Mouse (Mus musculus) liver, embryonic 14.5 days (tissue): Measurements from ENCODE around the gene Ptx4. TPM values are rescaled to one million over a fixed set of nuclear protein-coding genes. Genes with fewer than 3 reads are reported as not detected.

ENCODE experiments used
- ATAC-seq: fragments of 200-750 bp; cut with Nextera tagmentation; 2 replicates; pipeline ENCODE4 v1.8.0; 2017; ENCODE audit warnings: moderate number of reproducible peaks, mild to moderate bottlenecking, moderate library complexity; ENCODE audit not compliant: insufficient read depth
- DNase-seq, 3 experiments: peaks; one replicate each; pipeline ENCODE4 v3.0.0-alpha.2; 2012 to 2013; ENCODE audit warnings: low read depth in 3 of 3, low spot score in 3 of 3
- H3K27ac ChIP-seq: fragments of 300-500 bp; sonication (generic); 2 replicates; pipeline ENCODE4 v1.5.1; 2014; ENCODE audit warnings: moderate library complexity, mild to moderate bottlenecking, control low read depth, inconsistent platforms
- H3K27me3 ChIP-seq: fragments of 300-500 bp; sonication (generic); 2 replicates; pipeline ENCODE4 v1.6.1; 2014; ENCODE audit warnings: mild to moderate bottlenecking, low read length, moderate library complexity; ENCODE audit not compliant: control insufficient read depth, insufficient read depth
- H3K36me3 ChIP-seq: fragments of 300-500 bp; sonication (generic); replicated peaks from 2 replicates; pipeline ENCODE4 v1.6.1; 2014; ENCODE audit warnings: low read depth; ENCODE audit not compliant: control insufficient read depth, insufficient read depth
- H3K4me1 ChIP-seq, 2 experiments: fragments of 200-500 bp in 1 of 2; fragments of 300-500 bp in 1 of 2; sonication (generic) in 1 of 2; replicated peaks; 2 replicates each; pipeline ENCODE4 v1.6.1; 2012 to 2014; ENCODE audit warnings: antibody characterized with exemption in 1 of 2, inconsistent platforms in 1 of 2, low read length in 1 of 2; ENCODE audit not compliant: control insufficient read depth in 2 of 2, insufficient read depth in 2 of 2
- H3K4me2 ChIP-seq: fragments of 300-500 bp; sonication (generic); 2 replicates; pipeline ENCODE4 v1.6.1; 2014; ENCODE audit warnings: low read depth, mild to moderate bottlenecking, control low read depth, moderate library complexity
- H3K4me3 ChIP-seq, 2 experiments: fragments of 200-500 bp in 1 of 2; fragments of 300-500 bp in 1 of 2; sonication (generic) in 1 of 2; 2 replicates each; pipeline ENCODE4 v1.5.1; 2012 to 2014; ENCODE audit warnings: low read depth in 2 of 2, low read length in 2 of 2, mild to moderate bottlenecking in 2 of 2, control low read depth in 1 of 2, inconsistent platforms in 1 of 2, moderate library complexity in 1 of 2; ENCODE audit not compliant: insufficient read depth in 1 of 2
- H3K9ac ChIP-seq: fragments of 300-500 bp; sonication (generic); replicated peaks from 2 replicates; pipeline ENCODE4 v1.6.1; 2014; ENCODE audit warnings: mild to moderate bottlenecking, control low read depth, moderate library complexity
- H3K9me3 ChIP-seq: fragments of 300-500 bp; sonication (generic); 2 replicates; pipeline ENCODE4 v1.6.1; 2016; ENCODE audit warnings: low read length, mixed read lengths; ENCODE audit not compliant: control insufficient read depth
- CTCF ChIP-seq: IDR thresholded peaks from 2 replicates; pipeline ENCODE4 v1.5.1; 2016; ENCODE audit warnings: antibody characterized with exemption, low read depth, control low read depth
- EP300 ChIP-seq: IDR thresholded peaks from 2 replicates; pipeline ENCODE4 v1.6.1; 2016; ENCODE audit warnings: antibody characterized with exemption, low read depth
- WGBS: fragments of 180-500 bp; shearing (Covaris S2); extraction: QIAGEN DNeasy Blood & Tissue Kit; methylation state at CpG from one replicate; pipeline ENCODE4 v1.1.7; 2014; ENCODE audit not compliant: insufficient replicate concordance; 5-methylcytosine and 5-hydroxymethylcytosine counted together
- polyA plus RNA-seq, 2 experiments: library from polyadenylated mRNA; depleted of rRNA in 1 of 2; stranded (reverse) in 1 of 2; unstranded in 1 of 2; fragments of >200 nt; fragmentation: Nextera tagmentation in 1 of 2; extraction: Ambion mirVana in 1 of 2; gene quantifications; 2 replicates each; pipeline versions ENCODE4 v1.2.1 to v1.2.3; 2012 to 2014

Ptx4 gene
- polyA plus RNA-seq, 2 experiments: not detected

DNA sequence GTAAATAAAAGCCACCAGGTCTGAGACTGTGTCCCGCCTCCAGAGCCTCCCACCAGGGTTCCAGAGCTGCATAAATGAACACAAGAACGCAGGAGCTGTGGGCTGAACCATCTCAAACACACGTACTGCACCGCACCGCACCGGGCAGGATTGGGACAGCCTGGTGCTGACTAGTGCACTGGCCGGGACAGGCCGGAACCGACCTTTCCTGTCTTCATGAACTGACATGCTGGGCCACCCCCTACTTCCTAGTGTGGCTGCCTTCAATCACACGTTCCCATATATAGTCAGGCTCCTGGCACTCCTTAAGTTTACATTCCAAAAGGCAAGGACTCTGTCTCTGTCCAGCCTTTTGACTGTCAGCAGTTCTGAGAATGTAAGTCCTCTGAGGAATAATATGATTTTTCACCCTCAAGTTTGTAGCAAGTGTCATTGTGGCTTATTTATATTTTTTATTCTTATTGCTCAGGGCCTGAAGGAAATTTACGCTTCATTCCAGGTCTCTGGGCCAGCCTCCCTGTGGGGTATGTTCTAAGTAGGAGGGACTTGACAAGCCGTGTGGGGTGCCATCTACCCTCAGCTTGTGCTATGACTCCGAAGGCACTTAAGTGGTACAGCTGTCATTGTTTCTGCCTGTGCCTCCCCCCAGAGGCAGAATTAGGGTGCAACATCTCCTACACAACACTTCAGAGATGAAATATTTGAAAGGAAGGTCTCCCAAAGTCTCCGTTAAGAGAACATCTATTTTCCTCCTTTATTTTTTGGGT, 38.3 kb upstream of the Ptx4 start:
- DNase-seq (no peak), ATAC-seq (no peak)
- Histone ChIP-seq H3K27ac (no peak overlapping the region), H3K4me1 (peaks cover 17 to 25% of the 10 kb centered on the region in 2 experiments), H3K4me2 (no peak overlapping the region), H3K9ac (no peak overlapping the region), H3K36me3 (no peaks in the 10 kb centered on the region), H3K9me3 (no peaks in the 10 kb centered on the region), H3K27me3 (no peaks in the 10 kb centered on the region), H3K4me3 (no peak overlapping the region)
- TF ChIP-seq CTCF (peak; percentile 28; the same call in 1 of the 2 replicates), EP300 (no peak)
- WGBS: 43% methylated on average over 14 of the region's 14 CpGs

DNA sequence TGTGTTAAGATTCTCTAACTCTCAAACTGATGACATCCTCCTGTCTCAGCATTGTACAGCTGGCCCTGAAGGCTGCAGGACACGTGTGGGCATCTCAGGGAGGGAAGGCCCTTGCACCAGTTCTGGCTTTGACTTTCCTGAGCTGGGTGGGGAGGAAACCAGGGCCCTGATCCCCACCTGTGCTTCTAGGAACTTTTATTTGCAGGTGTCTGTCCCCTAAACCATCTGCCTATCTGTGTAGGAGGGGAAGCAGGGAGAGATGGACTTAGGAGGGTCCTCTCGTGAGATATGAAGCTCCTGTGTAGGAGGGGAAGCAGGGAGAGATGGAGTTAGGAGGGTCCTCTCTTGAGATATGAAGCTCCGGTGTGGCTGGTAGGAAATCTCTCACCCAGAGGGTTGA, 37.7 kb upstream of the Ptx4 start:
- Histone ChIP-seq H3K27me3 (no peaks in the 10 kb centered on the region), H3K27ac (no peak overlapping the region), H3K9ac (no peak overlapping the region), H3K36me3 (no peaks in the 10 kb centered on the region), H3K4me3 (no peak overlapping the region), H3K9me3 (no peaks in the 10 kb centered on the region), H3K4me2 (no peak overlapping the region), H3K4me1 (peaks cover 24 to 31% of the 10 kb centered on the region in 2 experiments)
- TF ChIP-seq CTCF (no peak), EP300 (no peak)
- DNase-seq (no peak), ATAC-seq (no peak)
- WGBS: 54% methylated on average over 3 of the region's 3 CpGs

DNA sequence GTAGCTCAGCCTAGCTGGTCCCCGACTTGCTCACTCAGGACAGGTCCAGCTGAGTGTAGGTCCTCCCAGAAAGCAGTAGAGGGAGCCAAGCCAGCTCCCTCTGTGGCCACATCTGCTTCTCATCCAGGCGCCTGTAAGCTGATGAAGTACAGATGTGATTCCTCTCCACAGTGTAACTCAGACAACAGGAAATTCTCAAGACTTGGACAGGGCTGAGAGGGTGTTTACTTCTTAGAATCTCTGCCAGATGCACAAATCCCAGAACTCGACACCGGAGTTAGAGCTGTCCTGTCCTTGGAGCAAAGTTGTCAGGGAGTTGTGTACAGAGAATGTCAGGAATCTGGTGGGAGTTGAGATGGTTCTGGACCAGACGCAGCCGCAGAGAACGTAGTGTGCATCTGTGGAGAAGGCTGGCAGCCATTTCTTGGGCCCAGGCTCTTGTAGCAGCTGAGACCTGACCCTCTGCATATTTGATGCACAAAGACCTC, 37.1 kb upstream of the Ptx4 start, which contains the start of gene Tmem204:
TSS of gene Tmem204 (minus strand) at position 148 of the 488 bp plus-strand sequence.
- no peak for DNase-seq
- TF ChIP-seq CTCF (peak; percentile 84), EP300 (no peak)
- H3K36me3 ChIP-seq: no peaks in the 10 kb centered on the region
- H3K4me2 ChIP-seq: no peak within 1 kb of the TSS
- H3K9me3 ChIP-seq: no peaks in the 10 kb centered on the region
- ATAC-seq: no peak
- 57% methylated on average over 7 of the region's 7 CpGs for WGBS
- no peaks in the 10 kb centered on the region for H3K27me3 ChIP-seq
- peak within 1 kb of the TSS; percentile 47 for H3K27ac ChIP-seq
- H3K4me1 ChIP-seq: peaks cover 30 to 37% of the 10 kb centered on the region in 2 experiments
- no peak within 1 kb of the TSS for H3K9ac ChIP-seq
- no peak within 1 kb of the TSS for H3K4me3 ChIP-seq

DNA sequence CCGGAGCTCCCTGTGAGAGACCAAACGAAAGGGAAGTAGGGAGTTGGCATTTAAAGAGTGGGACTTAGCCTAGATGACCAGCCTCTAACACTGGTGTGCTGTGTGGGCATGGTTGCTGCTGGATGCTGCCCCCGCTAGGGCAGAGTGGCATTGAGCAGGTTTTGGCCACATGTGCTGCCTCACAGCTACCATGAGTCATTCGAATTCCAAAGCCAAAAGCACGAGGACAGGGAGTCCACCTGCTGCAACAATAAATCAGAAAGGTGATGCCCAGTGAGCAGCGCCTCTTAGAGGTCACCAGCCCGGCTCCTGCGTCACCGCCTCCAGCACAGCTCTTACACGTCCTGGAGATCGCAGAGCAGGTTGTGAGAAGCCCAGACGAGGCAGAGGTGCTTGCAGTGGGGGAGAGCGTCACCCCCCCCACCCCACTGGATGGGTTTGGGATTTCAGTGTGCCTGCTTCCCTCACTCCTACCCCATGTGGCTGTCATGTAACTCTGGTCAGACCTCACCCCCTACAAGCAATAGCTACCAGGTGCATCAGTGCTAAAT, 35.6 kb upstream of the Ptx4 start:
- WGBS: 77% methylated on average over 13 of the region's 13 CpGs
- no peaks in the 10 kb centered on the region for H3K27me3 ChIP-seq
- H3K4me1 ChIP-seq: peaks cover 33 to 47% of the 10 kb centered on the region in 2 experiments
- no peak for DNase-seq
- H3K9ac ChIP-seq: no peak overlapping the region
- TF ChIP-seq CTCF (peak; percentile 23; the same call in 1 of the 2 replicates), EP300 (no peak)
- no peaks in the 10 kb centered on the region for H3K9me3 ChIP-seq
- no peak for ATAC-seq
- H3K4me3 ChIP-seq: no peak overlapping the region
- H3K4me2 ChIP-seq: no peak overlapping the region
- no peak overlapping the region; the same call in 1 of the 2 replicates for H3K27ac ChIP-seq
- H3K36me3 ChIP-seq: no peaks in the 10 kb centered on the region

DNA sequence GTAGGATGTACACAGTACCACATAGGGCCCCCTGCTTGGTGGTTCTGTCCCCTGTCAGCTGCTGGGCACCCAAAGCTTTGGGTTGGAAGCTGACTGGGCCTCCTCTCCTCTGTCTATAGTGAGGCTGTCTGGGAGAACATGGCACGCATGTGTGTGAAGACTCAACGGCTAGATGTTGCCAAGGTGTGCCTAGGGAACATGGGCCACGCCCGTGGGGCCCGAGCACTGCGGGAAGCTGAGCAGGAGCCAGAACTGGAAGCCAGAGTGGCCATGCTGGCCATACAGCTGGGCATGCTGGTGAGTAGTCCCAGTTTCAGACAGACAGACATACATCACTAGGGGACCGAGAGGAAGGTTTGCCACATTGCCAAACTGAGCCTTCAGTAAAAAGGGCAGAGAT, 33.8 kb upstream of the Ptx4 start:
- Histone ChIP-seq H3K9me3 (no peaks in the 10 kb centered on the region), H3K36me3 (peaks cover 14% of the 10 kb centered on the region), H3K4me1 (peaks cover 43 to 62% of the 10 kb centered on the region in 2 experiments), H3K27ac (peak overlapping the region; percentile 94), H3K9ac (peak overlapping the region; percentile 88), H3K4me3 (peak overlapping the region; percentile 17 to 35), H3K4me2 (peak overlapping the region; percentile 79), H3K27me3 (no peaks in the 10 kb centered on the region)
- WGBS: 41% methylated on average over 7 of the region's 7 CpGs
- DNase-seq (peak in 1 of 3 experiments; percentile 55), ATAC-seq (peak; percentile 39)
- TF ChIP-seq CTCF (no peak), EP300 (no peak)
